Mouse (Mus musculus) embryonic facial prominence, embryonic 15.5 days (tissue): ENCODE results near the gene Itgae. TPM values are rescaled to one million over a fixed set of nuclear protein-coding genes. Genes with fewer than 3 reads are reported as not detected.

ENCODE experiments used
- ATAC-seq: fragments of 200-750 bp; cut with Nextera tagmentation; 2 replicates; pipeline ENCODE4 v1.8.0; 2017; ENCODE audit warnings: low read depth, moderate TSS enrichment; ENCODE audit not compliant: insufficient number of reproducible peaks, low FRiP score, low TSS enrichment
- H3K27ac ChIP-seq: fragments of 300-500 bp; sonication (generic); replicated peaks from 2 replicates; pipeline ENCODE4 v1.5.1; 2015; ENCODE audit warnings: mild to moderate bottlenecking, inconsistent platforms
- H3K27me3 ChIP-seq: fragments of 300-500 bp; sonication (generic); 2 replicates; pipeline ENCODE4 v1.6.1; 2015; ENCODE audit warnings: inconsistent platforms
- H3K36me3 ChIP-seq: fragments of 300-500 bp; sonication (generic); 2 replicates; pipeline ENCODE4 v1.6.1; 2015; ENCODE audit warnings: mild to moderate bottlenecking, inconsistent platforms
- H3K4me1 ChIP-seq: fragments of 300-500 bp; sonication (generic); 2 replicates; pipeline ENCODE4 v1.6.1; 2015; ENCODE audit warnings: inconsistent platforms
- H3K4me2 ChIP-seq: fragments of 300-500 bp; sonication (generic); replicated peaks from 2 replicates; pipeline ENCODE4 v1.6.1; 2015; ENCODE audit warnings: mild to moderate bottlenecking, inconsistent platforms
- H3K4me3 ChIP-seq: fragments of 300-500 bp; sonication (generic); replicated peaks from 2 replicates; pipeline ENCODE4 v1.5.1; 2015; ENCODE audit warnings: mild to moderate bottlenecking, inconsistent platforms
- H3K9ac ChIP-seq: fragments of 300-500 bp; sonication (generic); 2 replicates; pipeline ENCODE4 v1.6.1; 2015; ENCODE audit warnings: inconsistent platforms
- H3K9me3 ChIP-seq: fragments of 300-500 bp; sonication (generic); replicated peaks from 2 replicates; pipeline ENCODE4 v1.6.1; 2016; ENCODE audit warnings: inconsistent platforms
- WGBS: fragments of 180-500 bp; shearing (Covaris S2); methylation state at CpG from one replicate; pipeline ENCODE4 v1.1.7; 2015; 5-methylcytosine and 5-hydroxymethylcytosine counted together
- polyA plus RNA-seq: library from polyadenylated mRNA; unstranded; fragments of >200 nt; fragmentation: Nextera tagmentation; extraction: Ambion mirVana; gene quantifications from 2 replicates; pipeline ENCODE4 v1.2.1, GENCODE M21; 2015

Gene Itgae
- polyA plus RNA-seq, 1 experiment from 2014 or later, result 0.40 TPM

DNA sequence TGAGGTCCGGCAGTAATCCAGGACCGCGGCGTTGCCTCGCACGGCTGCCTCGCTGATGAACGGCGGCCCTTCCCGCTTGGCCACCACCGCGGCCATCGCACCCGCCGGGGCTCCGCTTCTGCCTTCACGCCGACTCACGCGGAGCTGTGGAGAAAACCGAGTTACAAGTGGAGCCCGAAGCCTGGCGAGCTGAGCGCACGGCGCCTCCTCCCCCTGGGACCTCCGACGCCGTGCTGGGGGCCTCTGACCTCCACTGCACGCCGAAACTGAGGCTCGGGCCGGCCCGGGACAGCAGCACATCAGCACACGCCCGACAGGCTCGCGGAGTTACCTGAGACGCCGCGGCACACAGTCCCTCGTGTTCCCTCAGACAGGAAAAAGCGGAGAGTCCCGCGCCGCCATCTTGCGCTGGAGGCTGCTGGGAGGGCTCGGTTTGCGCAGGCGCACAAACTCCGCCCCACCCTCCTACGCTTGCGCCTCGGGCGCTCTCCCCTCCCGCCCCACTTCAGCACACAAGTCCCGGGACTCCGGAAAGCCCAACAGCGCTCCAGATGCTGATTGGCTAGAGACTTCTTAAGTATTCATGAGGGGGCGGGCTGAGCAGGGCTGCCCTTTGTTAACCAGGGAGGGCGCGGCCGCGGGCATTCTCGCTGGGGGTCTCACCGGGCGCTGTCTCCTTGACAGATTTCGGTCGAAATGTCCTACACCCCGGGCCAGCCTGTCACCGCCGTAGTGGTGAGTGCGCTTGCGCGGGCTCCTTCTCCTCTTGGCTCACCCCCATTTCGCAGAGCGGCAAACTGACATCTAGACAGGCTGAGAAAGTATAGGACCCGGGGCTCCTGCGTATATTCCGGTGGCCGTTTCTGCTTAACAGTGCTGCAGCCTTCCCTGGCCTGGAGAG, 86.5 kb downstream of the Itgae start, which contains the start of the genes Emc6 and Tax1bp3:
TSS of gene Emc6 (minus strand) at position 430 of the 901 bp plus-strand sequence.
TSS of gene Tax1bp3 (plus strand) at position 476 of the 901 bp plus-strand sequence.
- peak within 1 kb of the TSS; percentile 98 for H3K4me3 ChIP-seq
- peak within 1 kb of the TSS; percentile 90 for H3K27ac ChIP-seq
- peak within 1 kb of the TSS; percentile 67 for H3K4me2 ChIP-seq
- ATAC-seq, result peak; percentile 97
- no peaks in the 10 kb centered on the region for H3K9me3 ChIP-seq
- H3K9ac ChIP-seq, result peak within 1 kb of the TSS; percentile 96
- no peaks in the 10 kb centered on the region for H3K27me3 ChIP-seq
- WGBS, result under 1% methylated on average over 80 of the region's 81 CpGs
- peaks cover 10% of the 10 kb centered on the region for H3K36me3 ChIP-seq
- H3K4me1 ChIP-seq, result peaks cover 34% of the 10 kb centered on the region

- H3K27me3 ChIP-seq, result no peaks in the 10 kb centered on the region
- H3K4me3 ChIP-seq, result peak overlapping the region; percentile 98
- no peaks in the 10 kb centered on the region for H3K9me3 ChIP-seq
- peak overlapping the region; percentile 50 for H3K9ac ChIP-seq
- peak; percentile 81 for ATAC-seq
- WGBS, result under 1% methylated on average over 28 of the region's 28 CpGs
- H3K27ac ChIP-seq, result peak overlapping the region; percentile 90
- peaks cover 28% of the 10 kb centered on the region for H3K4me1 ChIP-seq
- peak overlapping the region; percentile 56 for H3K4me2 ChIP-seq
- H3K36me3 ChIP-seq, result peaks cover 15% of the 10 kb centered on the region
Measured at GRCm38 (mm10) chr11:73177509-73177875, 87.1 kb downstream of the Itgae start.

DNA sequence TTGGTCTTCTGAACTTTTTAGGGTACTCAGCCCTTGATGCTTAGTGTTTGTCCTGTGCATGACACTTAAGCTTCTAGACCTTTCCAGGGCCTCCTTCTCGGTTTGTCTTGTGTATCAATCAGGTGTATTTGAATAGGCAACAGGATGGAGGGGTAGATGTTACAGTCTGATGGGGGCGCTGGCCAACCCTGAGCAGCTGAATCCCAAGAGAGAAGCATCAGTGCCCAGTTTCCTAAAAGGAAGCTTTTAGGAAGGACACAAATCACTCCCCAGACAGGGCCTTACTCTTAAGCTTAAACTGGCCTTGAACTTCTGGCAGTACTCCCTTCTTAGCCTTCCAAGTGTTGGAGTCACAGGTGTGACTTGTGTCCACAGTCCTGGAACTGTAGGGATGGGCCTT, 87.5 kb downstream of the Itgae start:
- peaks cover 26% of the 10 kb centered on the region for H3K4me1 ChIP-seq
- H3K4me2 ChIP-seq, result peak overlapping the region; percentile 56
- no peaks in the 10 kb centered on the region for H3K9me3 ChIP-seq
- peak overlapping the region; percentile 98 for H3K4me3 ChIP-seq
- peak overlapping the region; percentile 90 for H3K27ac ChIP-seq
- no peaks in the 10 kb centered on the region for H3K27me3 ChIP-seq
- peaks cover 16% of the 10 kb centered on the region for H3K36me3 ChIP-seq
- ATAC-seq, result no peak
- WGBS, result 0% methylated on average over 2 of the region's 2 CpGs
- H3K9ac ChIP-seq, result peak overlapping the region; percentile 50

DNA sequence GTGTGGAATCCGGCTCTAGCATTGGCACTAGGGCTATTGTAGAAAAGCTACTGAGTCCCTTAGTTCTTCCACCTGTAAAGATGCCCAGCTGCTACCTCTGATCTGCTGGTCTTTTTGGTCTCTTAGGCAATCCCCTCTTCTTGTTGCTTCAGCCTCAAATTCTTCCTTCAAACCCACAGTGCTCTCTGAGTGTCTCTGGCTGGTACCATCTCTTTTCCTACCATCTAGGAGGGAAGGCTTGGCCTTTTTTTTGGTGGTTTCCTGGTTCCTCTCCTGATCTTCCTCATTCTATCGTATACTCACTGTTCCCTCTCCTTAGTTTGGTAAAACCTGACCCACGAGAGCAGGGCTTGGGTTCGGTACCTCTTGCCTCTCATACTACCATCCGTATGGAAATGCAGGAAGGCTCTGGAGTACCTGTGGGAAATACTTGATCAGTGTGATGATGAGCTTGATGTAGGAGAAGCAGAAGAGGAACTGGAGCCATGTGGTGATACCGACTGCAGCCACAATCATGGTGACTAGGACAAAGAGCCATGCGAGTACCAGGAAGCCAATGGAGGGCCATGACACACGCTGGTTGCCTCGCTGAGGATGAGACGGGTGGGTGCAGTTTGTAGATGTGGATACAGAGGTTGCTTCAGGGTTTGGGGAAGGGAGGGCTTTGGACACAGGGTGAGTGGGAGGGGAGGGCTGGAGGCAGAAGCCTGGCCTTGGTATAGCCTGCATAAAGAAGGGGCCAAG, 95.7 kb downstream of the Itgae start:
- H3K36me3 ChIP-seq, result peaks cover 65% of the 10 kb centered on the region
- H3K4me1 ChIP-seq, result no peaks in the 10 kb centered on the region
- H3K9me3 ChIP-seq, result no peaks in the 10 kb centered on the region
- H3K9ac ChIP-seq, result no peak overlapping the region
- no peak overlapping the region for H3K4me2 ChIP-seq
- 87% methylated on average over 10 of the region's 10 CpGs for WGBS
- no peak overlapping the region for H3K4me3 ChIP-seq
- H3K27ac ChIP-seq, result no peak overlapping the region
- no peaks in the 10 kb centered on the region for H3K27me3 ChIP-seq
- no peak for ATAC-seq

DNA sequence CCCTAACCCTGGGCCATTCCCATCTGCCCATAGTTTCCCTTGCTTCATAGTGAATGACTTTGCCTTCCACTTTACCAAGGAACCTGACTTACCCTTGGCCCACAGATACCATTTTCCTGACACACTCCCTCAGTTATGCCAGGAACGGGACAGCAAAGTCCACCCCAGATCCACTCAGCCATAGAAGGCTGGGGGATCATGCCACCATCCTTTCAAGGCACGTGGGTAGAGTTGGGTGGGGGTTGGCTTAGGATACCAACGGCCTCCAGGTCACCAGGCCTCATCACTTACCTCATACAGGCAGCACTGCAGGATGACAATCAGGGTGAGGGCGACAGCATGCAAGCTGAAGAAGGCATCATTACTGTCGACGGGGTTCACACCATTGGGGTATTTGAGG, 96.8 kb downstream of the Itgae start:
- Histone ChIP-seq H3K4me3 (no peak overlapping the region), H3K27ac (no peak overlapping the region), H3K36me3 (peaks cover 73% of the 10 kb centered on the region), H3K4me1 (no peaks in the 10 kb centered on the region), H3K9ac (no peak overlapping the region), H3K9me3 (no peaks in the 10 kb centered on the region), H3K4me2 (no peak overlapping the region), H3K27me3 (no peaks in the 10 kb centered on the region)
- 85% methylated on average over 6 of the region's 6 CpGs for WGBS
- ATAC-seq, result no peak

- peaks cover 48% of the 10 kb centered on the region for H3K36me3 ChIP-seq
- 69% methylated on average over 6 of the region's 6 CpGs for WGBS
- peaks cover 3% of the 10 kb centered on the region; the same call in 1 of the 2 replicates for H3K4me1 ChIP-seq
- no peak overlapping the region for H3K4me3 ChIP-seq
- no peak overlapping the region for H3K4me2 ChIP-seq
- H3K27me3 ChIP-seq, result no peaks in the 10 kb centered on the region
- ATAC-seq, result no peak
- H3K27ac ChIP-seq, result no peak overlapping the region
- no peaks in the 10 kb centered on the region for H3K9me3 ChIP-seq
- H3K9ac ChIP-seq, result no peak overlapping the region
Measured at GRCm38 (mm10) chr11:73193047-73193446, 102.7 kb downstream of the Itgae start.

DNA sequence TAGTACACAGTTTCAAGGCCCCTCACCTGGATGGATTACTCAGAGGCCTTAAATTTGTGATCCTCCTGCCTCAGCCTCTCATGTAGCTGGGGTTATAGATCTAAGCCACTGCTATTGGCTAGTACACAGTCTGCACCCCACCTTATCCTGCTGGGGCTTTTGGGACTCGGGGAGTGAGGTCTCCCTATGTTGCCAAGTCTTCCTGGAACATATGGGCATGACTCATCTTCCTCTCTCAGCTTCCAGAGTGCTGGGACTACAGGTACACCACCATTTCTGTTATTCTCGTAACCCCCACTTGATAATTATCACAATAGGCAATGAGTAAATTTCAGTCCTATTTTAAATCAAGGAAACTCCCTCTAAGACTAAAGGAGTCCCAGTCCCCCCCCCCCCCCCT, 104.1 kb downstream of the Itgae start:
- Histone ChIP-seq H3K4me1 (peaks cover 10% of the 10 kb centered on the region), H3K36me3 (peaks cover 39% of the 10 kb centered on the region)

More for the DNA sequence above, 104.1 kb downstream of the Itgae start:
- Histone ChIP-seq H3K9ac (no peak overlapping the region), H3K4me2 (no peak overlapping the region), H3K9me3 (no peaks in the 10 kb centered on the region), H3K27me3 (no peaks in the 10 kb centered on the region), H3K4me3 (no peak overlapping the region), H3K27ac (no peak overlapping the region)
- ATAC-seq, result no peak
- WGBS, result 78% methylated on average over 2 of the region's 2 CpGs

Other genes starting within 250 kb of the Itgae start
- gene Atp2a3, start 129.4 kb upstream of the Itgae start, polyA plus RNA-seq, result 4.0 and 5.0 TPM in 2 replicates
- 2.6 and 2.8 TPM in 2 replicates for gene P2rx1, start 91.5 kb upstream of the Itgae start, polyA plus RNA-seq
- gene Camkk1, start 71.6 kb upstream of the Itgae start, polyA plus RNA-seq, result 11.4 and 12.0 TPM in 2 replicates
- gene Ncbp3, start 42.8 kb upstream of the Itgae start, polyA plus RNA-seq, result 10.9 and 11.6 TPM in 2 replicates
- 10.9 and 11.5 TPM in 2 replicates for gene Haspin, start 47.7 kb downstream of the Itgae start, polyA plus RNA-seq
- 0.98 and 1.0 TPM in 2 replicates for gene P2rx5, start 69.8 kb downstream of the Itgae start, polyA plus RNA-seq
- gene Emc6, start 86.5 kb downstream of the Itgae start, polyA plus RNA-seq, result 91.9 and 100 TPM in 2 replicates
- 210 and 221 TPM in 2 replicates for gene Tax1bp3, start 86.5 kb downstream of the Itgae start, polyA plus RNA-seq
- 23.0 and 25.5 TPM in 2 replicates for gene Ctns, start 108.5 kb downstream of the Itgae start, polyA plus RNA-seq
- 2.7 and 2.9 TPM in 2 replicates for gene Shpk, start 108.9 kb downstream of the Itgae start, polyA plus RNA-seq
- gene Trpv1, start 143.7 kb downstream of the Itgae start, polyA plus RNA-seq, result 0.24 and 0.34 TPM in 2 replicates
- 0.84 and 0.87 TPM in 2 replicates for gene Trpv3, start 176.8 kb downstream of the Itgae start, polyA plus RNA-seq
- 2.0 and 2.4 TPM in 2 replicates for gene Aspa, start 239.0 kb downstream of the Itgae start, polyA plus RNA-seq
- gene Gm49340, start 239.2 kb downstream of the Itgae start, polyA plus RNA-seq, result not detected in 2 replicates
- gene Spata22, start 239.2 kb downstream of the Itgae start, polyA plus RNA-seq, result not detected in 2 replicates